Mouse (Mus musculus): Measurements from ENCODE around the gene Synrg.

DNA sequence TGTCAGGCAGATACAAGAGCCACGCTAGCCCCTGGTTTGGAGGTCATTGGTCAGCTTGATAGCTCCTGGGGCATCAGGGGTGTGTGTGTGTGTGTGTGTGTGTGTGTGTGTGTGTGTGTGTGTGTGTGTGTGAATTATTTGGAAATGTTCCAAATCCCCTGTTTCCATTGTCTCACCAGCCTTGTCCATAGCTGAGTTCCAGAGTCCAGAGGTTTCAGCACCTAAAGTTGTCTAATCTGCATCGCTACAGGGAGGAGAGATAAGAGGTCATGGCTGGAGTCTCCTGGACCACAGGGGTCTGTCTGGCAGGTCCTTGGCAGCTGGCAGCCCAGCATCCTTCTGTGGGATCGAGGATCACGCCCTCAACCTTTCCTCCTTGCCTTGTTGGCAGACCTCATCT lies 49.7 kb upstream of the Synrg start:
- TF ChIP-seq CTCF (IDR thresholded peaks at IDR 0.05; ENCODE audit: low read depth), result no peak
- no peak for TF ChIP-seq EP300 (optimal IDR thresholded peaks at IDR 0.05)
